ENCODE assay signal across 17 mouse cellular contexts in genomic region chr1:74113071-74113470, GRCm38 (mm10). TPM values are rescaled to one million over a fixed set of nuclear protein-coding genes. Genes with fewer than 3 reads are reported as not detected.
DNase-seq lines count a peak whose midpoint lies in the region; ATAC-seq and TF ChIP-seq lines count a peak whose summit lies in the region.
"Had no signal": no experiment of that assay in that cellular context is flagged by ENCODE, and none has a peak within 500 bp of the region (broad histone marks: within the 10 kb centered on the region; RNA-seq: fewer than 3 reads in every experiment).

No protein-coding gene starts in this region.

- H3K4me3 ChIP-seq in forebrain, embryonic 10.5 days = no peak overlapping the region
- no peak overlapping the region for H3K4me3 ChIP-seq in forebrain, postnatal 0 days (ENCODE audit: low read depth, low read length)
- no peak overlapping the region for H3K4me3 ChIP-seq in heart, embryonic 14.5 days (ENCODE audit: control insufficient read depth in 1 of 2, insufficient read depth in 1 of 2, low read depth in 1 of 2, low read length in 2 of 2)
- no peak overlapping the region for H3K4me3 ChIP-seq in midbrain, embryonic 12.5 days
- H3K4me3 ChIP-seq in midbrain, embryonic 13.5 days (replicated peaks) = no peak overlapping the region
- H3K4me3 ChIP-seq: forebrain, embryonic 13.5 days; liver, embryonic 15.5 days had no signal

- H3K36me3 ChIP-seq in forebrain, embryonic 10.5 days (replicated peaks) = no peaks in the 10 kb centered on the region
- H3K36me3 ChIP-seq in forebrain, postnatal 0 days (ENCODE audit: insufficient read depth) = no peaks in the 10 kb centered on the region
- no peaks in the 10 kb centered on the region for H3K36me3 ChIP-seq in heart, embryonic 14.5 days (ENCODE audit: control insufficient read depth, insufficient read depth, low read length)
- H3K36me3 ChIP-seq in midbrain, embryonic 12.5 days = no peaks in the 10 kb centered on the region
- H3K36me3 ChIP-seq in midbrain, embryonic 13.5 days = no peaks in the 10 kb centered on the region
- H3K36me3 ChIP-seq: liver, embryonic 15.5 days had no signal

- no peaks in the 10 kb centered on the region for H3K9me3 ChIP-seq in forebrain, embryonic 10.5 days
- no peaks in the 10 kb centered on the region for H3K9me3 ChIP-seq in forebrain, postnatal 0 days (ENCODE audit: low read length)
- H3K9me3 ChIP-seq in heart, embryonic 14.5 days (ENCODE audit: control insufficient read depth, low read length) = no peaks in the 10 kb centered on the region
- no peaks in the 10 kb centered on the region for H3K9me3 ChIP-seq in midbrain, embryonic 12.5 days
- H3K9me3 ChIP-seq in midbrain, embryonic 13.5 days = no peaks in the 10 kb centered on the region
- H3K9me3 ChIP-seq: forebrain, embryonic 13.5 days; liver, embryonic 15.5 days had no signal

- peaks cover 51% of the 10 kb centered on the region for H3K4me1 ChIP-seq in forebrain, embryonic 10.5 days
- peaks cover 12% of the 10 kb centered on the region; the same call in 1 of the 2 replicates for H3K4me1 ChIP-seq in forebrain, postnatal 0 days (ENCODE audit: insufficient read depth)
- peaks cover 16 to 19% of the 10 kb centered on the region in 2 experiments for H3K4me1 ChIP-seq in heart, embryonic 14.5 days (ENCODE audit: control insufficient read depth in 2 of 2, insufficient read depth in 2 of 2, low read length in 2 of 2)
- peaks cover 46% of the 10 kb centered on the region for H3K4me1 ChIP-seq in midbrain, embryonic 12.5 days
- H3K4me1 ChIP-seq in midbrain, embryonic 13.5 days (replicated peaks) = peaks cover 44% of the 10 kb centered on the region
- H3K4me1 ChIP-seq: liver, embryonic 15.5 days had no signal

- no peak overlapping the region for H3K9ac ChIP-seq in forebrain, postnatal 0 days
- H3K9ac ChIP-seq in heart, embryonic 14.5 days (ENCODE audit: low read length) = 0 out of 2 replicates have a peak overlapping the region, but pooled peaks have one; percentile 14
- no peak overlapping the region for H3K9ac ChIP-seq in midbrain, embryonic 12.5 days (replicated peaks)
- no peak overlapping the region for H3K9ac ChIP-seq in midbrain, embryonic 13.5 days (replicated peaks)
- H3K9ac ChIP-seq: forebrain, embryonic 13.5 days; liver, embryonic 15.5 days had no signal

- no peak for ATAC-seq in forebrain, postnatal 0 days
- no peak for ATAC-seq in heart, embryonic 14.5 days (ENCODE audit: insufficient number of reproducible peaks, insufficient read depth, low FRiP score, low read depth)
- ATAC-seq in midbrain, embryonic 12.5 days (ENCODE audit: low FRiP score, low read depth) = no peak
- no peak for ATAC-seq in midbrain, embryonic 13.5 days
- ATAC-seq in activated CD4-positive, CD25-positive, alpha-beta regulatory T cell, adult 4 months = no peak
- ATAC-seq: forebrain, embryonic 13.5 days; intestine, embryonic 16.5 days had no signal

- peak overlapping the region; percentile 81; the same call in 1 of the 2 replicates for H3K27ac ChIP-seq in forebrain, embryonic 10.5 days
- H3K27ac ChIP-seq in forebrain, postnatal 0 days (ENCODE audit: low read depth, low read length) = no peak overlapping the region
- 0 out of 4 replicates have a peak overlapping the region, but pooled peaks of 1 of the 2 experiments have one; percentile 6 for H3K27ac ChIP-seq in heart, embryonic 14.5 days (replicated peaks in 1 of 2; ENCODE audit: control insufficient read depth in 1 of 2, insufficient read depth in 1 of 2, low read depth in 2 of 2, low read length in 2 of 2)
- 0 out of 2 replicates have a peak overlapping the region, but pooled peaks have one; percentile 30 for H3K27ac ChIP-seq in midbrain, embryonic 12.5 days (replicated peaks)
- no peak overlapping the region for H3K27ac ChIP-seq in midbrain, embryonic 13.5 days
- H3K27ac ChIP-seq: forebrain, embryonic 13.5 days; liver, embryonic 15.5 days; stomach, postnatal 0 days had no signal

- 64% methylated on average over 3 of the region's 3 CpGs for WGBS in forebrain, embryonic 10.5 days
- WGBS in forebrain, postnatal 0 days = 68% methylated on average over 3 of the region's 3 CpGs
- 59% methylated on average over 3 of the region's 3 CpGs for WGBS in heart, embryonic 14.5 days
- 70% methylated on average over 3 of the region's 3 CpGs for WGBS in midbrain, embryonic 12.5 days
- 71% methylated on average over 3 of the region's 3 CpGs for WGBS in midbrain, embryonic 13.5 days

- peaks cover 29% of the 10 kb centered on the region for H3K27me3 ChIP-seq in forebrain, embryonic 10.5 days (ENCODE audit: poor library complexity, severe bottlenecking)
- H3K27me3 ChIP-seq in forebrain, postnatal 0 days (ENCODE audit: insufficient read depth, low read length) = no peaks in the 10 kb centered on the region
- H3K27me3 ChIP-seq in heart, embryonic 14.5 days (ENCODE audit: control insufficient read depth, insufficient read depth, low read length) = no peaks in the 10 kb centered on the region
- H3K27me3 ChIP-seq in midbrain, embryonic 12.5 days = peaks cover 7% of the 10 kb centered on the region; the same call in 1 of the 2 replicates
- H3K27me3 ChIP-seq in midbrain, embryonic 13.5 days = no peaks in the 10 kb centered on the region
- H3K27me3 ChIP-seq: forebrain, embryonic 13.5 days had no signal

- DNase-seq in forebrain, embryonic 10.5 days (ENCODE audit: extremely low spot score, low spot score) = no peak
- DNase-seq in forebrain, postnatal 0 days = no peak
- no peak for DNase-seq in heart, postnatal 4 days
- no peak for DNase-seq in cerebellum, adult 18-20 months
- DNase-seq: cerebellum, adult 11 months; left cerebral cortex, postnatal 4 days; thymus, postnatal 14 days had no signal

- no peak for TF ChIP-seq CTCF in forebrain, postnatal 0 days (IDR thresholded peaks at IDR 0.05; ENCODE audit: low read depth)

- no peak overlapping the region for H3K4me2 ChIP-seq in forebrain, postnatal 0 days (ENCODE audit: low read depth)
- no peak overlapping the region for H3K4me2 ChIP-seq in heart, embryonic 14.5 days (ENCODE audit: low read length)
- H3K4me2 ChIP-seq in midbrain, embryonic 12.5 days (replicated peaks) = no peak overlapping the region
- H3K4me2 ChIP-seq in midbrain, embryonic 13.5 days (replicated peaks) = no peak overlapping the region
- H3K4me2 ChIP-seq: forebrain, embryonic 13.5 days; liver, embryonic 15.5 days; midbrain, embryonic 11.5 days had no signal

RNA-seq across cellular contexts. Expression of gene Tns1, which starts 11.2 kb away (rescaled TPM):
- 11.6 and 15.9 TPM in 2 replicates for polyA plus RNA-seq in forebrain, embryonic 10.5 days (2016; fragmentation: Nextera tagmentation; extraction: Ambion mirVana)
- 10.2 and 21.8 TPM in 2 replicates for total RNA-seq in forebrain, postnatal 0 days (2014; rRNA removed)
- 6.0 and 7.0 TPM in 2 replicates for polyA plus RNA-seq in forebrain, postnatal 0 days (2015; fragmentation: Nextera tagmentation; extraction: Ambion mirVana)
- polyA plus RNA-seq in heart, embryonic 14.5 days (2014; fragmentation: Nextera tagmentation; extraction: Ambion mirVana) = 125 and 142 TPM in 2 replicates
- total RNA-seq in heart, postnatal 4 days (2021) = 100 to 1,000 TPM; 463 to 468 TPM
- 17.1 and 21.0 TPM in 2 replicates for polyA plus RNA-seq in midbrain, embryonic 12.5 days (2016; fragmentation: Nextera tagmentation; extraction: Ambion mirVana)
- polyA plus RNA-seq in midbrain, embryonic 13.5 days (2015; fragmentation: Nextera tagmentation; extraction: Ambion mirVana) = 9.6 and 13.2 TPM in 2 replicates
- 10 to 100 TPM; 21.7 to 23.3 TPM for polyA plus RNA-seq in activated CD4-positive, CD25-positive, alpha-beta regulatory T cell, adult 4 months (2017; shearing (Covaris generic))

RNA-seq across cellular contexts. Expression of gene Rufy4, which starts 12.3 kb away (rescaled TPM):
- polyA plus RNA-seq in forebrain, embryonic 10.5 days (2016; fragmentation: Nextera tagmentation; extraction: Ambion mirVana) = 0.27 and 0.35 TPM in 2 replicates
- 0.15 TPM in 1 of 2 replicates, not detected in the other for total RNA-seq in forebrain, postnatal 0 days (2014; rRNA removed)
- polyA plus RNA-seq in forebrain, postnatal 0 days (2015; fragmentation: Nextera tagmentation; extraction: Ambion mirVana) = 0.08 and 0.13 TPM in 2 replicates
- 0.22 and 0.39 TPM in 2 replicates for polyA plus RNA-seq in heart, embryonic 14.5 days (2014; fragmentation: Nextera tagmentation; extraction: Ambion mirVana)
- 1 to 10 TPM; 1.1 to 1.2 TPM for total RNA-seq in heart, postnatal 4 days (2021)
- 0.37 and 0.67 TPM in 2 replicates for polyA plus RNA-seq in midbrain, embryonic 12.5 days (2016; fragmentation: Nextera tagmentation; extraction: Ambion mirVana)
- polyA plus RNA-seq in midbrain, embryonic 13.5 days (2015; fragmentation: Nextera tagmentation; extraction: Ambion mirVana) = 0.31 and 0.42 TPM in 2 replicates
- polyA plus RNA-seq in activated CD4-positive, CD25-positive, alpha-beta regulatory T cell, adult 4 months (2017; shearing (Covaris generic)) = not detected
- polyA plus RNA-seq: liver, embryonic 15.5 days had no signal

RNA-seq across cellular contexts. Expression of gene Cxcr2, which starts 40.7 kb away (rescaled TPM):
- polyA plus RNA-seq in forebrain, embryonic 10.5 days (2016; fragmentation: Nextera tagmentation; extraction: Ambion mirVana) = 0.05 and 0.14 TPM in 2 replicates
- 0.48 TPM in 1 of 2 replicates, not detected in the other for total RNA-seq in forebrain, postnatal 0 days (2014; rRNA removed)
- polyA plus RNA-seq in forebrain, postnatal 0 days (2015; fragmentation: Nextera tagmentation; extraction: Ambion mirVana) = 0.05 TPM in 1 of 2 replicates, not detected in the other
- polyA plus RNA-seq in heart, embryonic 14.5 days (2014; fragmentation: Nextera tagmentation; extraction: Ambion mirVana) = 0.08 TPM in 1 of 2 replicates, not detected in the other
- under 1 TPM; 0.11 to 0.17 TPM for total RNA-seq in heart, postnatal 4 days (2021)
- 0.09 and 0.10 TPM in 2 replicates for polyA plus RNA-seq in midbrain, embryonic 12.5 days (2016; fragmentation: Nextera tagmentation; extraction: Ambion mirVana)
- 0.09 TPM in 2 replicates for polyA plus RNA-seq in midbrain, embryonic 13.5 days (2015; fragmentation: Nextera tagmentation; extraction: Ambion mirVana)
- polyA plus RNA-seq in activated CD4-positive, CD25-positive, alpha-beta regulatory T cell, adult 4 months (2017; shearing (Covaris generic)) = under 1 TPM in 1 of 2 experiments, not detected in 1; 0.36 TPM
- total RNA-seq: gastrocnemius, adult 18-20 months had no signal

Comparison
In these comparisons a context has a peak if more than half of its experiments do, and no peak if none do; other contexts are left out.
1. H3K27ac ChIP-seq: peak in forebrain, embryonic 10.5 days (single experiment) and midbrain, embryonic 12.5 days (single experiment); none in forebrain, postnatal 0 days (single experiment) and midbrain, embryonic 13.5 days (single experiment).